Mouse (Mus musculus): Measurements from ENCODE around the gene Med15.
"Not testable (repeated sequence)": the region's sequence is repeated elsewhere in the genome, so short reads cannot be mapped to it uniquely, and the experiment has no call there.

The Med15 gene

DNA sequence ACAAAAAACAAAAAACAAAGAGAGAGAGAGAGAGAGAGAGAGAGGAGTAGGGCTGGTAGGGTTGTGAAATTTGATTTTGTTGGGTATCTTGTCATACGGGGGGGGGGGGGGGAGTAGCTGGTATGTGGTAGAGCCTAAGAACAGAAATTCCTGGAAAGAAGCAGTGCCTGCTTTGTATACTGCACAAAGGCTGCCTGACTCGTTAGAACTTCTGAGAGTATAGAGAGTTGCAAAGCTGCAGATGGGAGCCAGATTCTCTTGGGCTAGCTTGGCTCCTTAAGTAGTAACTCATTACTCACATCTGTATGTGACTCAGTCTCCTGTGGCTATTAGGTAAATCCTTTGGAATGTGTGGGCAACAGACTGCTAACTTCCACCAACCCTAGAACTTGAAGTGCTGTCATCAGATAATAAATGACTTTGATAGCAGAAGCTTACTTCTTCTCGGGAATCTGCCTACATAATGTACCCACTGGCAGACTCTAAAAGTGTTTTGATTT, at the start of gene Med15:
Med15 (minus strand) TSS at position 51 of the 500 bp plus-strand sequence.
- DNase-seq (ENCODE audit: low read depth, low spot score), result no peak

DNA sequence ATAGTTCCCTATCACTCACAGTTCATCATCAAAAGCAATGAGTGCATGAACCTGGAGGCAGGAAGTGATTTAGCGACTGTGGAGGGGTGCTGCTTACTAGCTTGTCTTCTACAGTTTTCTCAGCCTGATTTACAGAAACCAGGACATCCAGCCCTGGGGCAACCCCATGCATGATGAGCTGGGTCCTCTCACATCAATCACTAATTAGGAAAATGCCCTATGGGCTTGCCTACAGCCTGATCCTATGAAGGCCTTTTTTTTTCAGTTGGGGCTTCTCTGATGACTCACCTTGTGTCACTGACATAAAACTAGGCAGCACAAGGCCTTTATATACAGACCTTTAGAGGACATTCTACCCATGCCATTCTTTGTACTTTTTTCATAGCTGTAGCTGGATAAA, 47.0 kb upstream of the Med15 start:
- DNase-seq (ENCODE audit: low read depth, low spot score), result no peak

DNA sequence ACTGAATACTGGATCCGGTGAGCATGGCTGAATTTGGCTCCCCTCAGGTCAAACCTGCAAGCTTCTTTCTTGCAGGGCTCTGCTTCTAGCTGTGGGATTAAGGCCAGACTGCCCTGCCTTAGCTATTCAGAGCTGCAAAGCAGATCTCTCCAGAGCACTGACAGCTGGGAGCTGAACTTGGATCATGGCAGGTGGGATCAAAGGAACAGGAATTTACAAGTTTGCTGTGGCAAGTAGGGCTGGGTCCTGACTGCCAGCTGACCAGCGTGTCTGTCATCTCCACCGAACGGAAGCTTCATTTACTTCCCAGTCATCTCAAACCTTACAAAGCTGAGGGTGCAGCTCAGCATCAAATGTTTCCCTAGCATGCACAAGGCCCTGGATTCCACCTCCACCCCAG, 45.5 kb upstream of the Med15 start:
- DNase-seq (ENCODE audit: low read depth, low spot score), result no peak

DNA sequence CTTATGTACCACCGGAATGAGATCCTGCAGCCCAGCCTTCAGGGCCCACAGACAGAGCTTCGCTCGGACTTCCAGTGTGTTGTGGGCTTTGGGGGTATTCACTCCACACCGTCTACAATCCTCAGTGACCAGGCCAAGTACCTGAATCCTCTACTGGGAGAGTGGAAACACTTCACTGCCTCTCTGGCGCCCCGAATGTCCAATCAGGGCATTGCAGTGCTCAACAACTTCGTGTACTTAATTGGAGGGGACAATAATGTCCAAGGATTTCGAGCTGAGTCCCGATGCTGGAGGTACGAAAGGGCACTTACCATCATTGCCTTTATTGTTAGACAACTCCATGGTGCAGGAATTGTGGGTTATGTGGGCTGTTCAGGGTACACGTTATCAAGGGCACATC, 44.1 kb upstream of the Med15 start:
- DNase-seq (ENCODE audit: low read depth, low spot score), result peak; percentile 32

DNA sequence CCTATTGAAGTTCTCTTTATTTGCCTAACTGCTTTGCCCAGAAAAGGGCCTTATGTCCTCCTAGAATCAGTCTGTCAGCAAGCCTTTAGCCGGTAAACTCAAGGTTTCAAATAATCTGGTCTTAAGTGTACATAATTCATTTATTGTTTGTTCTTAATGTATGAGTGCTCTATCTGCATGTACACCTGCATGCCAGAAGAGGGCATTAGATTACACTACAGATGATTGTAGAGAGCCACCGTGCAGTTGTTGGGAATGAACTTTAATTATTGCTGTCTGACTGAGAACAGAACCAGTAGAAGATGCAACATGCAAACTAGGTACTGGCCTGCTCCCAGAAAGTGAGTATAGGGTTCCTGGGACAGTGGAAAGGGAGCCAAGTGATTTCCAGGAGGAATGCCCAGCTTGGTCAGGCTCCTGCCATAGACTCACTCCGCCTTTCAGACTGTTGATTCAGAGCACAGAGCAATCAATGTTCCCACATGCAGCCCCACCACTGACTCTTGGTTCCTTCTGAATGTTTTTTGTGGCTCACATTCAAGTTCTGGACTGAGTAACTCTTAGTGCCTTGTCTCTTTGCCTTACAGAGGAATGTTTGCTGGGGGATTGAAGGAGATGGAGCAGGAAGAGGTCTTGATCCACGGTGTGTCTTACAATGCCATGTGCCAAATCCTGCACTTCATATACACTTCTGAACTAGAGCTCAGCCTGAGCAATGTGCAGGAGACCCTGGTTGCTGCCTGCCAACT, 38.6 kb upstream of the Med15 start:
- peak; percentile 25 for DNase-seq (ENCODE audit: low read depth, low spot score)

DNA sequence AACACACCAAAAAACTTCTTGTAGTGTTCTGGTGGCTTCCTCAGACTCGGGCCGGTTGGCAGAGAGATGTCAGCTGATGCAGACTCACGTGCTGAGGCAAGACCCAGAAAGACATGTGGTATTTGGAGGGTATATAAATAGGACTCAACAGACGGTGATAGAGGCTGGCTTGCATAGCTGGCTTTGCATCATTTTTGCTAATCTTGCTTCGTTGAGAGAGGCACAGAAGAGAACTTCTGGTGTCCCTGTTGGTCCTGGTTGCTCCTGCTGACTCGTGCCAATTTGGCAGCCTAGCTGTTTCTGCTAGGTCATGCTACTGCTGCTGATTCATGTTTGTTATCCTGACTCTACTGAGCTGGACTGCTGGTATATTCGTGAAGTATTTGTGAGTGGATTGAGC, 36.1 kb upstream of the Med15 start:
- peak; percentile 95 for DNase-seq (ENCODE audit: low read depth, low spot score)

DNA sequence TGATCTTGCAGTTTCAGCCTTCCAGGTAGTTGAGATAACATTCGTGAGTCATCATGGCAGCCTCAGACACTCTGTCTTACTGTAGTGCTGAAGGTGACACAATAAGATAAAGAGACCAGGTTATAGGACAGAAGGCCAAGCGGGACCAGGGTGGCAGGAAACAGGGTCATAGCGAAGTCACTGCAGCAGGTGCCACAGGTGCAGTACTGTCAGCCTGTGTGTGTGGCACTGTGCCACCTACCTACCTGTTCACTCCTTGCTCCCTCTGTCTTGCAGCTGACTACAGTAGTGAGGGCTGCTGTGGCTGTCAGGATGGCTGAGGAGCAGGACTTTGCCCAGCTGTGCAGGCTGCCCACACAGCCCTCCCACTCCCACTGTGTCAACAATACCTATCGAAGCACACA, 31.4 kb upstream of the Med15 start:
- no peak for DNase-seq (ENCODE audit: low read depth, low spot score)

DNA sequence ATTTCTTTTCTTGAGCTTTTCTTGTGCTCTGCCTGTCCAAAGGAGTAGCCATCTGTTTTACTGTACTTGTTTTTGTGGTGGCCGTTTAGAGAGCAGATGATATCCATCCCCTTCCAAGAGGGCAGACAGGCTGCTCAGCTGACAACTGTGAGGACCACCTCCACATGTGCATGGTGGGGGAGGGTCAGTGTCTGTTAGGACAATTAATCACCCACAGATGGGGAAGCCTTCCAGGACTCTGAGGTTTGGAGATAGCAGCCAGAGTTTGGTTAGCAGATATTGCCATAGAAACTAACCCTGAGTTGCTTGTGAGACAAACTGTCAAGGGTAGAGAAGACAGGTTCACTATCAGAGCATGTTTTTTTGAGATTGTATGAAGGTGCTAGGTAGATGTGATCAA, 28.4 kb upstream of the Med15 start:
- DNase-seq (ENCODE audit: low read depth, low spot score), result no peak

DNA sequence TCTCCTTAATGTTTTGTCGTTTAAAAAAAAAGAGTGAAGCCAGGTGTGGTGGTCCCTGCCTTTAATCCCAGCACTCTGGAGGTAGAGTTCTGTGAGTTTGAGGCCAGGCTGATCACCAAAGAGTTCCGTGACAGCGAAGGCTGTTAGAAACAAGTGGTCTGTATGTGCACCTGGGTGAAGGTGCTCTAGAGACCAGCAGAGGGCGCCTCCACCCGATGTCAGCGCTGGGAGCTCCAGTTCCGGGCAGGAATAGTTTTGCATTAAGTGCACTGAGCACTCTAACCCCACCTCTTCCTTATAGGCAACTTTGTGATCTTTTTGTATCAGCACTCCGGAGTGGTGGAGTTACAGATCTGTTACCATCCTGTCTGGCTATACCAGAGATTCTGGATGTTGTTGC, 28.0 kb upstream of the Med15 start:
- DNase-seq (ENCODE audit: low read depth, low spot score), result peak; percentile 51

DNA sequence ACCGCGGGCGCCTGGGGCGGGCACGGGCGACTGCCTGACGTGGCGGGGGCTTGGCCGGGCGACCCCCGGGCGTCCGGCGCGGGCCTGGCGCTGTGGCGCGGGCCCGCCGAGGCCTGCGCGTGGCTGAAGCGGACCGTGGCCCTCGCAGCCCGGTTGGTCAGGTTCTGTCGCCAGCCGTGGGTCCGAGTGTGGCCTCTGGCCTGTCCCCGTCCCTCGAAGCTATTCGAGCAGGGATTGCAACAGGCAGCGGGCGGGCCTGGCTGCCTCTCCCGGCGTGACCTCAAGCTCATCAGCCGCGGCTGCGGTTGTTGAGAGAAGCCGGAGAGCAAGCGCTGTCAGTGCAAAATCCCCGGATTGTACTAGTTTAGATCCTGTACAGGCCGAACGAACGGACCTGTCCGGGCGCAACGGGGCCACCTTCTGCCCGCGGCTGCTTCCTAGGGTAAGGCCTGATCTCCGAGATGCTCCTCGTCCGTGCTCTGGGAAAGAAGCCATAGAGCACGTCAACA, 27.2 kb upstream of the Med15 start:
- peak; percentile 73 for DNase-seq (ENCODE audit: low read depth, low spot score)

DNA sequence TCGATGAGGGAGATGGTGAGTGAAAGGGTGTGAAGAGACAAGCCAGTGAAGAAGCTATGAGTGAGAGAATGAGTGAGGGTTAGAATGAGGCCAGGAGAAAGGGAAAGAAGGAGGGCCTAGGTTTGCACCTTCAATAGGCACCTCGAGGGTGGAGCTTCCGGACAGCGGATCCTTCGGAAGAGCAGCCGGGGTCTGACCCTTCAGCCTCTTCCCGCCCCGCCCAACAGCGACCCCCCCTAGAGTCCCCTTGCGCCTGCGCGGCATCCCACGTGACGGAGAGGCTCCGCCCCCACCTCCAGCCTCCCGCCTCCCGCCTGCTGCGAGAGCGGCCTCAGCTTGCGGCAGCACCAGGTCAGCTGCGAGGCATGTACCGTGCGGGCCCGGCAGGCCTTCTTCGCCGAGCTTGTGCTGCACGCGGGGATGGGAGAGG, 26.7 kb upstream of the Med15 start, which contains the start of gene Klhl22:
Klhl22 (plus strand) TSS at position 275 of the 430 bp plus-strand sequence.
- DNase-seq (ENCODE audit: low read depth, low spot score), result peak; percentile 96

DNA sequence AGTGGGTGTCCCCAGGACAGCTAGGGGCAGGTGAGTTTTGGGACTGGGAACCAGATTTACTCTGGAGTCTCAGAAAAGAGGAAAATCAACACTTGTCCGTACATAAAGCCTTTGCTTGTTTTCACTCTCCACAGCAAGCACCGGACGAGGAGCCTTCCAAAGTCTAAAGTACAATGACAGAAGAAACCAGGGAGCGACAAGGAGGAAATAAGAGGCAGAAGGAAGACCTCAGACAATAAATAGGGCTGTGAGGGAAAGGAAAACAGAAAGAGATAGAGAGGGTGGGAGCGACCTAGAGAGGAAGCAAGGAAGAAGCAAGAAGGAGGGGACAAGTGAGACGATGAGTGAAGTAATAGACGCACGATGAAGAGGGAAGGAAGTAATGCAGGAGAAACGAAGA, 26.2 kb upstream of the Med15 start:
- DNase-seq (ENCODE audit: low read depth, low spot score), result no peak

DNA sequence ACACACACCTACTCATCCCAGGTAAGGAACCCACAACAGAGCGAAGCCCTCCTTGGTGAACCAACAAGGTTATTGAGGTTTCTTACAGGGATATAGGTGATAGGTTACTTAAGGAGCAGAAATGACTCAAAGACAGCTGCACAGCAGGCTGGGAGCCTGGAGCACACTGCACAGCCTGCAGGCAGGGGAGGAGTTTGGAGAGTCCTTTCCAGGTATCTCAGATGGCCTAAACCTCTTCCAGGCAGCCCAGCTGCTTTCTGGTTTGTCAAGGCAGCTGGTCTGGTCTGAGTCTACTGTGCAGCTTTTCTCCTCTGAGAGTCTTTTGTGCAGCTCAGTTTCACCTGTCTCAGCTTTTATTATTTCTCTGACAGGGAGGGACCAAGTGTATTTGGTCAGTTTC, 25.1 kb upstream of the Med15 start:
- DNase-seq (ENCODE audit: low read depth, low spot score), result no peak

DNA sequence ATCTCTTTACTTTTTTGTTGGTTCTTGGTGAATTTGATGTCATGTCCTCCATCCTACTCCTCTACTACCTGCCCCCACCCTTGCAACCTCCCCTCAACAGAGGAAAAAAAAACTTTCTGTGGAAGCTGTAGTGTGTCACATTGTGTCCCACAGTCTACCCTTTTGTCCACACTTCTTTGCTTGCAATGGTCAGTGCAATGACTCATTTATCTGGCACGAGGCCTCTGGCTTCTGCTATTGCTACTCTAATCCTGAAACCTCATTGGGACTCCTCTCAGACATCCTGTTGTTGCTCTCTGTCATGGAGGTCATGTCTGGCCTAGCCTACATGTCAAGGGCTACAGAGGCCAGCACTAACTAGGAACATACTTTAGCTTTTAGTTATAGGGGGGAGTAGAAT, 21.0 kb upstream of the Med15 start:
- no peak for DNase-seq (ENCODE audit: low read depth, low spot score)

DNA sequence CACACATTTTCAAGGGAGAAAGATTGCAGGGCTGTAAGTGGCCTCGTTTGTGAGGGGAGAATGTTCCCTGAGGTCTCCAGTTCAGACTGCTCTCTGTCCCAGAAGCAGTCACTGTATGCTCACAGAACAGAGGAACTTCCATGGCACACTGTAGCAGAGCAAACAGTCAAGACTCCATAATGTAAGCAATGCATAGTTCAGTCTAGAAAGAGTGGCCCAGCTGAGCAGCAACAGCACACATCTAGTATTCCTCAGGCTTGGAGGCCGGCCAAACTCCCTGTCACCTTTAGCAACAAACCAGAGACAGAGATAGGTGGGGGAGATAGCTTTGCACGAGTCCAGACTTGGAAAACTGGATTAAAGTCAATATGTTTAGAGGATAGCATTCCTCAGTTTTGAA, 20.3 kb upstream of the Med15 start:
- DNase-seq (ENCODE audit: low read depth, low spot score), result no peak

DNA sequence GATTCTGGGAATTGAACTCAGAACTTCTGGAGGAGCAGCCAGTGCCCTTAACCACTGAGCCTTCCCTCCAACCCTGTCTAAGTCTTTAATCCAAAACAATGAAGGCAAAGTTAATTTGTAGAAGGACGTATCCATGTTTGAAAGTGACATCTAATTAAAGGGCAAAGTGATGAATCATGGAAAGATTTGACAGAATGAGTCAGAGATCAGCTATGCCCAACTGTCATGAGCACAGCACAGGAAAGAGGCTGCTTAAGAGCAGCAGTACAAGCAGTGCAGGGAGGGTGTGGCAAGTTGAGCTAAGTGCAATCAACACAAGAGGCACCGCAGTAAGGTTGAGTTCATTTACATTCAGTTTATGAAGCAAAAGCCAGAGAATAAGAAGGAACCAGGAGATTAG, 12.4 kb upstream of the Med15 start:
- DNase-seq (ENCODE audit: low read depth, low spot score), result no peak

DNA sequence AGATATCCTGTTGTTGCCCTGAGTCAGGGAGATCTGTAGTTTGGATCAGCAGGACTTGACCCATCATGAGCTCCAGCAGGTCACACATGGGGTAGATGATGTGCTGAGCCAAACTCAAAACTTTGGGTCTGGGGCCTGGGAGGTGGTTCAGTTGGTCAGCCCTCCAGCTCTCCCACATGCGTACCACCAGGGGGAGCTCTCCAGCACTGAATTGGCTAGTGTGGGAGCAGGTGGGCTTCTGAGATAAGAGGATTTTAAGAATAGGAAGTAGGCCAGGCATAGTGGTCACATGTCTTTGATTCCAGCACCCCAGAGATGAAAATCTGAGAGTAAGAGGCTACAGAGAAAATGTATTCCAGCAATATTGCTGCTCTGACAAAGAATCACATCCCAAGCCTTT, 11.8 kb upstream of the Med15 start:
- DNase-seq (ENCODE audit: low read depth, low spot score), result peak; percentile 57

DNA sequence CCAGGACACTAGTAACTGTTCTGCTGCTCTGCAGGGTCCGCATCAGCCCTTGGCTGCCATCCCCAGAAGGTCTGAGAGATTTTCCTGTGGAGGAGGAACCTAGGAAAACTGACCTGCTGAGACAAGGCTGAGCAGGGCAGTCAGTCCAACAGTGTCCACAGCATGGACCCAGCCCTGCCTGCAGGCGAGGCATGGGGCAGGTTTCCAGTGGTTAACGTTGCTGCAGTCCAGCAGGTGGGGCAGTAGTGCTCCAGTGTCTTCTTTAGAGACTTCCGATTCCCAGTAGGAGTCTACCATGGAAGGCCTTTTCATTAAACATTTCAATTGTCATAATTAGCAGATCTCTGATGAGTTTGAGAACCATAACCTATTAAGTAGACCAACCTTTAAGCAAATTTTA, 10.6 kb upstream of the Med15 start:
- DNase-seq (ENCODE audit: low read depth, low spot score), result no peak

DNA sequence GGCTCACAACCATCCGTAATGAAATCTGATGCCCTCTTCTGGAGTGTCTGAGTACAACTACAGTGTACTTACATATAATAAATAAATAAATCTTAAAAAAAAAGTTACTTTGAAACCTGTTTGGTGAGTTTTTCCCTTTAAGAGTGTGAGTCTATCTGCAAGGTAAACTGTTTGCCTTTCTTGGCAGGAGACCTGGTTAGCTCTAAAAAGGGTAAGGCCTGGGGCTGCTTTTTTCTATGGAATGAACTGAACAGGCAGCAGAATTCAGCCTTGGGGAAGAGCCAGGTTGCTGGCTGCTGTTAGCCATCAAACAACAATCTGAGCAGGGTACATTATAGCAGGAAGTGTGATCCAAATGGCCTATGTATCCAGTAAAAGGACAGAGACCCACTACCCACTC, 10.1 kb upstream of the Med15 start:
- no peak for DNase-seq (ENCODE audit: low read depth, low spot score)

DNA sequence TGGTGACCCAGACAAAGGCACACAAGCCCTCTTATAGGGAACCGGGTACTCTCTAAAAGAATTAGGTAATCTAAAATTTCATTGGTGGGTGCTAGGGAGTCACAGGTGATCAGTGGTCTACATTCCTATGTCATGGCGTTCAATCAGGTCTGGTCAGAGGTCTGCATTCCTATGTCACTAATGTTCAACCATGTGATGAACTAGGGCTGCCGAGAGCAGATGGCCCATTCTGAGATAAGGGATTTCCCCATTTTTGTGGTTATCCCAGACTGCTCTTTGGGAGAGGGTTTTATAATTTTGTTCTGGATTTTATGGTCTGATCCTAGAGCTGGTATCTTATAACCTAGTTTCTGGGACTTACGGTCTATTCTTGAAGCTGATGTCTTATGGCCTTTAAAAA, 7.4 kb upstream of the Med15 start:
- no peak for DNase-seq (ENCODE audit: low read depth, low spot score)

DNA sequence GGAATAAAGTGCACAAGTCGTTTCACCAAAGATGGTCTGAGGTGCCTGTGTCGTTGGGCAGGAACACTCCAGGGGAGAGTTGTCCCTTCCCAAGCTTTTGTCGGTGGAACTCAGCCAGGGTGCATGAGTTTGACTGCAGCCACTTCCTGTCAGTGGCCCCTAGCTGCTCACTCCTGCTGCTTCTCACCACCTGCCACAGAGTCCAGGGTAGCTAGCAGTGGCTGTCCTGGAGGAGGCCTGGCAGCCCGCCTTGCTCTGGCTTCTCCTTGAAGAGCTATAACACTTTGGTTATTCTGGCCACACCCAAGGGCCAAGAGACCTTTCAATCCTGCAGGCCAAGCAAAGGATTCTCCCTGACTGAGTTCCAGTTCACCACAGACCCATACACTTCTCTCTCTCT, 3.5 kb upstream of the Med15 start:
- DNase-seq (ENCODE audit: low read depth, low spot score), result no peak

DNA sequence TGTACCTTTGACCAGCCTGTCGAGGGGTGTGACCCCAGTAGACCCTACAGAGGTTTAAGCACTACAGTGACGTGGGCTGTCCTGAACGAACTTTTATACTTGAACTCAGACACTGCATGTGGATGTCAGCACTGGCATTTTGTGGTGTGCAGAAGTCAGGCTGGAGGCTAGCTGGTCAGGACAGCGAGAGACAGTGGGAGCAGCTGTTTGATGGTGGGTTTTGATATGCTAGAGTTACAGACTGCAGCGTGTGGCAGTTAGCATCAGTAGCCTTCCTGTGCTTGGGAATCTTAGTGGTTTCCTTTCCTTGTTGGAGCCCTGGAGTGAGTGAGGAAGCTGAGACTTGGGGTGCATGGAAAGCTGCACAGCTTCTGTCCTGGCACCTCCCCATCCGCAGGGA, 2.2 kb upstream of the Med15 start:
- DNase-seq (ENCODE audit: low read depth, low spot score), result not testable (repeated sequence)

DNA sequence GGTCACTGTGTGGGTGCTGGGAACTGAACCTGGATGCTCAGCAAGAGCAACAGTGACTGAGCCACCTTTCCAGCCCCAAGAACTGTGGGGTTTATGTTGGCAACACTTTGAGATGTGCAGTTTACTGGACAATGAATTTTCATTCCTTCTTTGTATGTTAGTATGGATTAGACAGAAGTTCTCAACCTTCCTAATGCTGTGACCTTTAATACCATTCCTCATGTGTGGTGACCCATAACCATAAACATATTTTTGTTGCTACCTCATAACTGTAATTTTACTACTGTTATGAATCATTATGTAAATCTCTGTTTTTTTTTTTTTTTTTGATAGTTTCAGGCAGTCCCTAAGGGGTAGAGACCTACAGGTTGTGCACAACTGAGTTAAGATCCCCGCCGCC, 955 bp upstream of the Med15 start:
- no peak for DNase-seq (ENCODE audit: low read depth, low spot score)

DNA sequence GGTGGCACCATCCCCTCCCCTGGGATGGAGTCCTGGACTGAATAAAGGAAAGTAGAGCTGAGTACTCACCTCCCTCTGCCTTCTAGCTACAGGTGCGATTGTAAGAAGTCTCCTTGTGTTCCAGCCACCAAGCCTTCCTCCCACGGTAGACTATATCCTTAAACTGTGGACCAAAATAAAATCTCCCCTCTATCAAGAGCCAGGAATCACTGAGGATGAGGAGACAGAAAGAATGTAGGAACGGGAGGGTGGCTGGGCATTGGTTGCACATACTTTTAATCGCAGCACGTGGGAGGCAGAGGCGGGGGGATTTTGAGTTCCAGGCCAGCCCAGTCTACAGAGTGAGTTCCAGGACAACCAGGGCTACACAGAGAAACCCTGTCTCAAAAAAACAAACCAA, 260 bp downstream of the Med15 start:
- no peak for DNase-seq (ENCODE audit: low read depth, low spot score)

Data from brain, adult 2 months (tissue).